Mouse (Mus musculus): ENCODE data around the gene Cpm.

Gene Cpm

GRCm38 (mm10) chr10:117671930-117672666, 42.8 kb downstream of the Cpm start:
- peak; percentile 93 for DNase-seq (ENCODE audit: low read depth, low spot score)

- no peak for DNase-seq (ENCODE audit: low read depth, low spot score)
Measured at GRCm38 (mm10) chr10:117672693-117673092, 43.4 kb downstream of the Cpm start.

- no peak for DNase-seq (ENCODE audit: low read depth, low spot score)
Measured at GRCm38 (mm10) chr10:117673913-117674312, 44.6 kb downstream of the Cpm start.

- peak; percentile 91 for DNase-seq (ENCODE audit: low read depth, low spot score)
Measured at GRCm38 (mm10) chr10:117674359-117675019, 45.2 kb downstream of the Cpm start.

GRCm38 (mm10) chr10:117675096-117676035, 46.1 kb downstream of the Cpm start:
- DNase-seq (ENCODE audit: low read depth, low spot score), result no peak

- no peak for DNase-seq (ENCODE audit: low read depth, low spot score)
Measured at GRCm38 (mm10) chr10:117676036-117676643, 46.8 kb downstream of the Cpm start.

- DNase-seq (ENCODE audit: low read depth, low spot score), result no peak
Measured at GRCm38 (mm10) chr10:117676644-117677313, 47.5 kb downstream of the Cpm start.

- no peak for DNase-seq (ENCODE audit: low read depth, low spot score)
Measured at GRCm38 (mm10) chr10:117677494-117678236, 48.4 kb downstream of the Cpm start.

GRCm38 (mm10) chr10:117678357-117678756, 49.1 kb downstream of the Cpm start:
- no peak for DNase-seq (ENCODE audit: low read depth, low spot score)

GRCm38 (mm10) chr10:117679029-117679686, 49.9 kb downstream of the Cpm start:
- DNase-seq (ENCODE audit: low read depth, low spot score), result no peak

- DNase-seq (ENCODE audit: low read depth, low spot score), result peak; percentile 91
Measured at GRCm38 (mm10) chr10:117679963-117680473, 50.7 kb downstream of the Cpm start.

- peak; percentile 93 for DNase-seq (ENCODE audit: low read depth, low spot score)
Measured at GRCm38 (mm10) chr10:117680868-117681513, 51.7 kb downstream of the Cpm start.

GRCm38 (mm10) chr10:117681543-117681942, 52.2 kb downstream of the Cpm start:
- peak; percentile 92 for DNase-seq (ENCODE audit: low read depth, low spot score)

- peak; percentile 93 for DNase-seq (ENCODE audit: low read depth, low spot score)
Measured at GRCm38 (mm10) chr10:117681999-117682857, 52.9 kb downstream of the Cpm start.

- peak; percentile 93 for DNase-seq (ENCODE audit: low read depth, low spot score)
Measured at GRCm38 (mm10) chr10:117682858-117683733, 53.8 kb downstream of the Cpm start.

- DNase-seq (ENCODE audit: low read depth, low spot score), result peak; percentile 93
Measured at GRCm38 (mm10) chr10:117683734-117684037, 54.4 kb downstream of the Cpm start.
